Mouse (Mus musculus): Measurements from ENCODE around the gene Dcaf6. TPM values are rescaled to one million over a fixed set of nuclear protein-coding genes. Genes with fewer than 3 reads are reported as not detected.

Dcaf6 gene
- polyA plus RNA-seq, 1 experiment from 2014 or later = 17.0 TPM

Other genes with a start within 250 kb of the Dcaf6 start
- 136 and 138 TPM in 2 replicates for gene Tiprl, start 223.5 kb downstream of the Dcaf6 start, polyA plus RNA-seq (2014; fragmentation: Nextera tagmentation; extraction: Ambion mirVana)
- 3.6 and 4.6 TPM in 2 replicates for gene Gpr161, start 164.7 kb downstream of the Dcaf6 start, polyA plus RNA-seq (2014; fragmentation: Nextera tagmentation; extraction: Ambion mirVana)
- gene Mpc2, start 162 bp upstream of the Dcaf6 start, polyA plus RNA-seq (2014; fragmentation: Nextera tagmentation; extraction: Ambion mirVana) = 229 and 244 TPM in 2 replicates
- 0.21 and 0.79 TPM in 2 replicates for gene Adcy10, start 24.7 kb upstream of the Dcaf6 start, polyA plus RNA-seq (2014; fragmentation: Nextera tagmentation; extraction: Ambion mirVana)
- gene Mpzl1, start 174.1 kb upstream of the Dcaf6 start, polyA plus RNA-seq (2014; fragmentation: Nextera tagmentation; extraction: Ambion mirVana) = 176 and 179 TPM in 2 replicates
- gene Rcsd1, start 249.3 kb upstream of the Dcaf6 start, polyA plus RNA-seq (2014; fragmentation: Nextera tagmentation; extraction: Ambion mirVana) = 6.0 and 8.4 TPM in 2 replicates

All from hindbrain, embryonic 14.5 days (tissue).